Mouse (Mus musculus) heart, adult 2 months (tissue): ENCODE results near the gene Fgf3.

ENCODE experiments used
- CTCF ChIP-seq: fragments of 200-600 bp; IDR thresholded peaks from 2 replicates; pipeline ENCODE4 v1.8.1; 2022; ENCODE audit warnings: antibody characterized with exemption, mild to moderate bottlenecking, moderate library complexity
- EP300 ChIP-seq: fragments of 200-500 bp; IDR thresholded peaks from 2 replicates; pipeline ENCODE4 v1.6.1; 2011; ENCODE audit warnings: low read depth, low read length, control low read depth; ENCODE audit not compliant: insufficient read depth
- POLR2A ChIP-seq: fragments of 200-500 bp; IDR thresholded peaks from 2 replicates; pipeline ENCODE4 v1.6.1; 2011; ENCODE audit warnings: mild to moderate bottlenecking, low read depth, low read length, control low read depth; ENCODE audit not compliant: insufficient read depth

GRCm38 (mm10) chr7:144838522-144839503, 930 bp downstream of the Fgf3 start:
- no peak for TF ChIP-seq CTCF
- no peak for TF ChIP-seq POLR2A
- TF ChIP-seq EP300, result no peak
